Mouse (Mus musculus): ENCODE measurements around the gene Dnajb7. TPM values are rescaled to one million over a fixed set of nuclear protein-coding genes. Genes with fewer than 3 reads are reported as not detected.

Gene Dnajb7
- polyA plus RNA-seq, 1 experiment from 2014 or later: 2.9 TPM

DNA sequence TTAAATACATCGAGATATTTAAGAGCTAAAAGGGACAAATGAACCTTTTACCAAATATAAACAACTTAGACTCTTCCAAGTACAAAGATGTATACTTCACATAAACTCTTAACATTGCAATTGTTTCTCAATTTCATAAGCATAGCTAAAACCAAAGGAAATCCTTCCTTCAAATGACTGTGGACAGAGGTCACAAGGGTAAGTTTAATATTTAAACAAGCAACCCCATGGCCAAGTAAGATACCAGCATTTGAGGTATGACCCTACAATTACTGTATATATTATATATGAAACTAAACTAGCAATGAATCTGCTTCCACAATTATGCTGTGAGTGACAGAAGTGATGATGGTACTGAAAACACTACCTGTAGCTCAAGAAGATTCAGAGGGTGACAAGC is 43.8 kb downstream of the Dnajb7 start:
- H3K9ac ChIP-seq: no peak overlapping the region
- peaks cover 62% of the 10 kb centered on the region for H3K36me3 ChIP-seq
- H3K4me3 ChIP-seq: no peak overlapping the region
- H3K9me3 ChIP-seq: no peaks in the 10 kb centered on the region
- 87% methylated on average over 1 of the region's 1 CpGs for WGBS
- H3K27me3 ChIP-seq: no peaks in the 10 kb centered on the region
- H3K4me1 ChIP-seq: peaks cover 20% of the 10 kb centered on the region
- H3K4me2 ChIP-seq (replicated peaks): no peak overlapping the region
- ATAC-seq (ENCODE audit: low FRiP score, low read depth): no peak
- H3K27ac ChIP-seq: no peak overlapping the region

DNA sequence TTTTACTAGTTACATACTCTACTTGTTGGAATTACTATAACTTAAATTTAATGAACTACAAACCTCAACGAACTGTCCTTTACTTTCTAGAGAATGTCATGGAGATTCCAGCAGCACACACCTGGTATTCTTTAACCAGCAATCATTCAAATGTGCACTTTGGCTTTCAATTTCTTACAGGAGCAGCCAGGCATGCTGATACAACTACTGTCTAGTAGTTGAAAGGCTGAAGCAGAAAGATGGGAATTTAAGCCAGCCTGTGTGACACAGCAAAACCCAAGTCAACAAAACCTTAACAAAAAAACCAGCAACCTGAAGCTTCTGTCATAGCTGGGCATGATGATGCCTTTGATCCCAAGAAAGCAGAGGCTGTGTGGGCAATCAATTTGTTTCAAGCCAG is 45.6 kb downstream of the Dnajb7 start:
- H3K4me1 ChIP-seq: peaks cover 26% of the 10 kb centered on the region
- no peak overlapping the region for H3K27ac ChIP-seq
- H3K36me3 ChIP-seq: peaks cover 45% of the 10 kb centered on the region
- ATAC-seq (ENCODE audit: low FRiP score, low read depth): no peak
- WGBS: 61% methylated on average over 1 of the region's 1 CpGs
- H3K9ac ChIP-seq: no peak overlapping the region
- H3K9me3 ChIP-seq: no peaks in the 10 kb centered on the region
- no peak overlapping the region for H3K4me3 ChIP-seq
- H3K4me2 ChIP-seq (replicated peaks): no peak overlapping the region
- no peaks in the 10 kb centered on the region for H3K27me3 ChIP-seq

DNA sequence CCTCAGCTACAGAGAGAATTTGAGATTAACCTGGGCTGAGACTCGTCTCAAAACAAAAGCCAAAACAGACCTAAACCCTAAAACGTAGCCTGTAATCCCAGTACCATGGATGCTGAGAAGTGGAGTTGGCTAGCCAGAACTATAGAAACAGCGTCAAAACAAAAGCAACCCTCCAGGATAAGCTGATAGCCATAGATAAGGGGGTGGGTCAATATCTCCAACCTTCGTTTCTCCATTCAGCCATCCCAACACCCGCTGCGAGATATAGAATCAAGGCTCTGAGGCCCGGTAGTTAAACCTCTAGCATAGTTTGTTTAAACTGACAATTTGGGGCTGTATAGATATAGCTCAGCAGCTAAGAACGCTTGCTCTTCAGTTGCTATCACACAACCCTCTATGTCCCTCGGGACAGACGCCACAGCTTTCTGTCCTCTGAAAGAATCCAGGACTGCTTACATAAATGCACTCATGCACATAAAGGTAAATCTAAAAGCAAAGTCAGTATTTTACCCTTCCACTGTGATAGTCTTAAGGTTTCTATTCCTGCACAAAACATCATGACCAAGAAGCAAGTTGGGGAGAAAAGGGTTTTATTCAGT is 46.6 kb downstream of the Dnajb7 start:
- Histone ChIP-seq H3K36me3 (peaks cover 35% of the 10 kb centered on the region), H3K9ac (peak overlapping the region; percentile 40; the same call in 1 of the 2 replicates), H3K27ac (peak overlapping the region; percentile 77), H3K4me3 (peak overlapping the region; percentile 78; the same call in 1 of the 2 replicates), H3K4me1 (peaks cover 32% of the 10 kb centered on the region), H3K9me3 (no peaks in the 10 kb centered on the region), H3K27me3 (no peaks in the 10 kb centered on the region), H3K4me2 (replicated peaks) (peak overlapping the region; percentile 79)
- WGBS: 29% methylated on average over 10 of the region's 10 CpGs
- no peak for ATAC-seq (ENCODE audit: low FRiP score, low read depth)

DNA sequence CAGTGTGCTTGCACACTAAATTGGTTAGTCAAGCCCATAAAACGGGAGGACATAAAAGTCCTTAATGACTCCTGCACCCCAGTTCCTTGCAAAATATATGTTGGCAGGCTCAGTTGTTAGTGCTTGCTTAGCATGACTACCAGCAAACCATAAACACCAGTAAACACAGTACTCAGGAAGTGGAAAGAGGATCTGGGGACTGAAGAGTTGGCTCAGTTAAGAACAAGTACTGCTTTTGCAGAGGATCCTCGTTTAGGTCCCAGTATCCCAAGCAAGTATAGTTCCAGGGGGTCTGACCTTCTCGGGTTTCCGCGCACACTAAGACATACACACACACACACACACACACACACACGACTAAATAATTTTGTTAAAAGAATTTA is 47.1 kb downstream of the Dnajb7 start:
- Histone ChIP-seq H3K9ac (peak overlapping the region; percentile 40; the same call in 1 of the 2 replicates), H3K27me3 (no peaks in the 10 kb centered on the region), H3K4me3 (peak overlapping the region; percentile 78), H3K36me3 (peaks cover 30% of the 10 kb centered on the region), H3K4me2 (replicated peaks) (peak overlapping the region; percentile 79), H3K4me1 (peaks cover 32% of the 10 kb centered on the region), H3K27ac (peak overlapping the region; percentile 77; the same call in 1 of the 2 replicates), H3K9me3 (no peaks in the 10 kb centered on the region)
- ATAC-seq (ENCODE audit: low FRiP score, low read depth): peak; percentile 74
- WGBS: 31% methylated on average over 6 of the region's 6 CpGs

DNA sequence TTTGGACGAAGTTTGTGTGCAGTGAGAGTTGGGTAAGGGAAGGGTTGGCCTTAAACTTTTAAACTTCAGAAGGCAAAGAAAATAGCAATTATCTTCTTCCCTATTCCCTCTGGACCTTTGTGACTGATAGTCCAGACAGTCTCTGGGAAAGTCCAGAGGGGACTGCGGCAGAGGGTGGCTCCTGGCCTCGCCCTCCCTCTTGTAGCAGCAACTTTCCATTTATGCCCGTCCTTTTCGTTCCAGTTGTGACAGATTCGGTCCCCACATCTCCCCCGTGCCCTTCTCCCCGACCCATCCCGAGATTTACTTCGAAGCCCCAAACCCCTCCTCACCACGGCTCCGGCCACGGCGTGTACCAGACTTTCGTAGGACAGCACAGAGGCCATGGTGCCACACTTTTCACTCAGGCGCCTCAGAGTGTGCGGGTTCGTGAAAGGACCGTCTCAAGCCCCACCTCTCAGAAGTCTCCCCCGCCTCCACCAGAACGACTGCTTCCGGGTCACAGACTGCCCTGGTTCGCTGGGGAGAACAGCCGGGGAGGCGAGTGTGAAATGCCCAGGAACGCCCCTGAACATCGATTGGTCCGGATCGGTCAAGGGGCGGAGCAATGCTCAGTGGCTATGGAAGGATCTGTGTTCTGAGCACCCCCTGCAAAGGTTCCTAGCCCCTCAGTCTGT is 47.6 kb downstream of the Dnajb7 start, which contains the start of gene Slc25a17:
Slc25a17 (minus strand) TSS at position 468 of the 677 bp plus-strand sequence.
- under 1% methylated on average over 30 of the region's 30 CpGs for WGBS
- peak within 1 kb of the TSS; percentile 78 for H3K4me3 ChIP-seq

DNA sequence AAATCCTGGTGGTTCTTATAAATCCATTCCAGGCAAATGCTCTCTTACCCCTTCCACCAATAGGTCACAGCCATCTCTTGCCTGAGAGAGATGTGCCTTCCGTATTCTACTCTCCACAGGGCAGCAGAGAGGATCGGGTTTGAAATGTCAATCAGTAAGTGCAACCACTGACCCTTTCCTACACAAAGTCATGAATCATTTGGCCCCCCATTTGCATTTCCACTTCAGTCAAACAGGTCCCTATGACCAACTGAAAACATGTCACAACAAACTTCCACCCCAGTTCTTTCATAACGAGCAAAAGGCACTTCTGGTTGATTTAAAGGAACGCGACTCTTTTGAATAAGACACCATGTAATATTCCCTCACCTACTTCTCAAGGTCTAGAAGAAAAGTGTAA is 48.7 kb downstream of the Dnajb7 start:
- no peak for ATAC-seq (ENCODE audit: low FRiP score, low read depth)
- Histone ChIP-seq H3K4me2 (replicated peaks) (peak overlapping the region; percentile 79), H3K36me3 (peaks cover 15% of the 10 kb centered on the region), H3K4me3 (peak overlapping the region; percentile 2), H3K4me1 (peaks cover 32% of the 10 kb centered on the region), H3K27ac (no peak overlapping the region), H3K9me3 (no peaks in the 10 kb centered on the region), H3K9ac (no peak overlapping the region), H3K27me3 (no peaks in the 10 kb centered on the region)
- WGBS: 89% methylated on average over 5 of the region's 5 CpGs

More for the DNA sequence above, 47.6 kb downstream of the Dnajb7 start, which contains the start of gene Slc25a17:
- peak within 1 kb of the TSS; percentile 82 for H3K9ac ChIP-seq
- H3K4me2 ChIP-seq (replicated peaks): peak within 1 kb of the TSS; percentile 79
- no peaks in the 10 kb centered on the region for H3K27me3 ChIP-seq
- peaks cover 32% of the 10 kb centered on the region for H3K4me1 ChIP-seq
- peak; percentile 99 for ATAC-seq (ENCODE audit: low FRiP score, low read depth)
- peak within 1 kb of the TSS; percentile 77 for H3K27ac ChIP-seq
- H3K36me3 ChIP-seq: peaks cover 25% of the 10 kb centered on the region
- H3K9me3 ChIP-seq: no peaks in the 10 kb centered on the region

DNA sequence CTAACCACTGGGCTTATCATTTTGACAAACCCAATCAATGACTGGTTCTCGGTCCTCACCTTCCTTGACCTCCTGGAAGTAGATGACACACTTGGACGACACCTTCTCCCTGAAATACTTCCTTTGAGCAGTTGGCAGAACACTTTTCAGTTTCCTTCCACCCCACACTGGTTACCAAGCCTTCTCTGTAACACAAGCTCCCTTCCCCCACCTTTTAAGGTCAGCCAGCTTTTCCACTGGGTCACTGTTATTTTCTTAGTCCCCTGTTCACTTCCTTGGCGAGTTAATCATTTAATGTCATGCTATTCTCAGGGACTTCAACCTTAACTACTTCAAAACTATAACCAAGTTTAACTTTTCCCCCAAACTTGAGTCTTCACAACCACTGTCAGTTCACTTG is 49.2 kb downstream of the Dnajb7 start:
- no peak overlapping the region for H3K4me3 ChIP-seq
- peaks cover 32% of the 10 kb centered on the region for H3K4me1 ChIP-seq
- H3K36me3 ChIP-seq: peaks cover 14% of the 10 kb centered on the region
- H3K27ac ChIP-seq: no peak overlapping the region
- H3K9me3 ChIP-seq: no peaks in the 10 kb centered on the region
- WGBS: 84% methylated on average over 3 of the region's 3 CpGs
- no peak for ATAC-seq (ENCODE audit: low FRiP score, low read depth)
- 0 out of 2 replicates have a peak overlapping the region, but pooled peaks have one; percentile 79 for H3K4me2 ChIP-seq (replicated peaks)
- no peak overlapping the region for H3K9ac ChIP-seq
- H3K27me3 ChIP-seq: no peaks in the 10 kb centered on the region

DNA sequence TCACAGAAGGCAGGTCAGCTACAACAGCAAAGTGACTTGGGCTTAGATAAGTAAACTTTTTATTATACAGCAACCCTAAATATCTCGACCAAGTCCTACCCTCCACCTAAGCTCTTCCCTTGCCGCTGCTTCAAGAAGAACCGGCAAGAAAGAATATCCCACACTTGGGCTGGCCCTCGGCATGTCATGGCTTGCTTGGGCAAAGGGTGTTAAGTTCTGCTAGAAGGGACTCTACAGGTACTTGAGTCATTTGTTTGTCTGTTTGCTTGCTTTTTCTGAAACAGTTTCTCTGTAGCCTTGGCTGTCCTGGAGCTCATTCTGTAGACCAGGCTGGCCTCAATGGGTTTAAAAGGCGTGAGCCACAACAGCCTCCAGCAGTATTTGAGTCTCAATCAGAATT is 51.2 kb downstream of the Dnajb7 start:
- H3K4me3 ChIP-seq: no peak overlapping the region
- H3K9me3 ChIP-seq: no peaks in the 10 kb centered on the region
- peaks cover 32% of the 10 kb centered on the region for H3K4me1 ChIP-seq
- WGBS: 23% methylated on average over 5 of the region's 5 CpGs
- 0 out of 2 replicates have a peak overlapping the region, but pooled peaks have one; percentile 4 for H3K4me2 ChIP-seq (replicated peaks)
- ATAC-seq (ENCODE audit: low FRiP score, low read depth): no peak
- peak overlapping the region; percentile 31; the same call in 1 of the 2 replicates for H3K9ac ChIP-seq
- H3K27me3 ChIP-seq: no peaks in the 10 kb centered on the region
- H3K27ac ChIP-seq: no peak overlapping the region
- H3K36me3 ChIP-seq: peaks cover 3% of the 10 kb centered on the region; the same call in 1 of the 2 replicates

Other genes with a start within 250 kb of the Dnajb7 start
- 22.4 and 25.8 TPM in 2 replicates for gene Mrtfa, start 217.5 kb downstream of the Dnajb7 start, polyA plus RNA-seq (2015; fragmentation: Nextera tagmentation; extraction: Ambion mirVana)
- gene Mchr1, start 172.8 kb downstream of the Dnajb7 start, polyA plus RNA-seq (2015; fragmentation: Nextera tagmentation; extraction: Ambion mirVana): 1.2 and 1.4 TPM in 2 replicates
- gene Slc25a17, start 47.5 kb downstream of the Dnajb7 start, polyA plus RNA-seq (2015; fragmentation: Nextera tagmentation; extraction: Ambion mirVana): 117 and 119 TPM in 2 replicates
- 185 and 189 TPM in 2 replicates for gene St13, start 8.2 kb downstream of the Dnajb7 start, polyA plus RNA-seq (2015; fragmentation: Nextera tagmentation; extraction: Ambion mirVana)
- gene Xpnpep3, start 8.2 kb downstream of the Dnajb7 start, polyA plus RNA-seq (2015; fragmentation: Nextera tagmentation; extraction: Ambion mirVana): 12.2 and 12.6 TPM in 2 replicates
- gene Rbx1, start 58.0 kb upstream of the Dnajb7 start, polyA plus RNA-seq (2015; fragmentation: Nextera tagmentation; extraction: Ambion mirVana): 491 and 554 TPM in 2 replicates
- 16.6 and 19.7 TPM in 2 replicates for gene Ep300, start 177.1 kb upstream of the Dnajb7 start, polyA plus RNA-seq (2015; fragmentation: Nextera tagmentation; extraction: Ambion mirVana)